Mouse (Mus musculus): ENCODE measurements around the gene Rhbg. TPM values are rescaled to one million over a fixed set of nuclear protein-coding genes. Genes with fewer than 3 reads are reported as not detected.
A peak's percentile ranks its signal among the peaks of the same experiment; 100 is the strongest.

Gene Rhbg
- polyA plus RNA-seq, 1 experiment from 2014 or later = 0.28 TPM

GRCm38 (mm10) chr3:88248406-88248805 lies 6.1 kb downstream of the Rhbg start:
- Histone ChIP-seq H3K4me1 (peaks cover 14% of the 10 kb centered on the region), H3K9ac (no peak overlapping the region), H3K4me2 (no peak overlapping the region), H3K9me3 (no peaks in the 10 kb centered on the region), H3K27me3 (peaks cover 62% of the 10 kb centered on the region), H3K36me3 (replicated peaks) (no peaks in the 10 kb centered on the region), H3K4me3 (replicated peaks) (no peak overlapping the region), H3K27ac (no peak overlapping the region)
- ATAC-seq (ENCODE audit: low FRiP score) = no peak
- 61% methylated on average over 11 of the region's 11 CpGs for WGBS

GRCm38 (mm10) chr3:88247666-88248065 lies 6.8 kb downstream of the Rhbg start:
- 82% methylated on average over 9 of the region's 9 CpGs for WGBS
- H3K4me1 ChIP-seq = peaks cover 21% of the 10 kb centered on the region
- H3K27ac ChIP-seq = no peak overlapping the region
- no peaks in the 10 kb centered on the region for H3K36me3 ChIP-seq (replicated peaks)
- ATAC-seq (ENCODE audit: low FRiP score) = no peak
- no peak overlapping the region for H3K9ac ChIP-seq
- H3K4me3 ChIP-seq (replicated peaks) = no peak overlapping the region
- peaks cover 62% of the 10 kb centered on the region for H3K27me3 ChIP-seq
- H3K9me3 ChIP-seq = no peaks in the 10 kb centered on the region
- H3K4me2 ChIP-seq = no peak overlapping the region

- Histone ChIP-seq H3K4me2 (no peak overlapping the region), H3K4me3 (replicated peaks) (no peak overlapping the region), H3K9ac (no peak overlapping the region), H3K27ac (no peak overlapping the region), H3K36me3 (replicated peaks) (no peaks in the 10 kb centered on the region), H3K27me3 (peaks cover 72% of the 10 kb centered on the region), H3K9me3 (no peaks in the 10 kb centered on the region), H3K4me1 (peaks cover 38% of the 10 kb centered on the region)
- WGBS = 19% methylated on average over 13 of the region's 13 CpGs
- no peak for ATAC-seq (ENCODE audit: low FRiP score)
These were observed 8.7 kb downstream of the Rhbg start for GRCm38 (mm10) chr3:88245811-88246210.

GRCm38 (mm10) chr3:88244071-88244470 lies 10.4 kb downstream of the Rhbg start:
- ATAC-seq (ENCODE audit: low FRiP score) = no peak
- Histone ChIP-seq H3K4me2 (no peak overlapping the region), H3K9ac (no peak overlapping the region), H3K9me3 (no peaks in the 10 kb centered on the region), H3K27ac (no peak overlapping the region), H3K4me3 (replicated peaks) (no peak overlapping the region), H3K4me1 (peaks cover 53% of the 10 kb centered on the region), H3K36me3 (replicated peaks) (no peaks in the 10 kb centered on the region), H3K27me3 (peaks cover 86% of the 10 kb centered on the region)
- WGBS = 4% methylated on average over 2 of the region's 2 CpGs

- ATAC-seq (ENCODE audit: low FRiP score) = peak; percentile 64
- Histone ChIP-seq H3K9ac (peak overlapping the region; percentile 38; the same call in 1 of the 2 replicates), H3K27ac (peak overlapping the region; percentile 89), H3K9me3 (no peaks in the 10 kb centered on the region), H3K27me3 (peaks cover 84% of the 10 kb centered on the region), H3K4me1 (peaks cover 63% of the 10 kb centered on the region), H3K4me3 (replicated peaks) (no peak overlapping the region; the same call in 1 of the 2 replicates), H3K36me3 (replicated peaks) (no peaks in the 10 kb centered on the region), H3K4me2 (0 out of 2 replicates have a peak overlapping the region, but pooled peaks have one; percentile 3)
- under 1% methylated on average over 13 of the region's 13 CpGs for WGBS
These were observed 12.0 kb downstream of the Rhbg start for GRCm38 (mm10) chr3:88242531-88242930.

GRCm38 (mm10) chr3:88241045-88241786 lies 13.3 kb downstream of the Rhbg start:
- WGBS = under 1% methylated on average over 48 of the region's 48 CpGs

GRCm38 (mm10) chr3:88239446-88239845 lies 15.1 kb downstream of the Rhbg start:
- Histone ChIP-seq H3K4me2 (no peak overlapping the region), H3K9me3 (no peaks in the 10 kb centered on the region), H3K4me3 (replicated peaks) (no peak overlapping the region), H3K36me3 (replicated peaks) (no peaks in the 10 kb centered on the region), H3K9ac (peak overlapping the region; percentile 38; the same call in 1 of the 2 replicates), H3K27ac (peak overlapping the region; percentile 99), H3K27me3 (peaks cover 77% of the 10 kb centered on the region), H3K4me1 (peaks cover 91% of the 10 kb centered on the region)
- no peak for ATAC-seq (ENCODE audit: low FRiP score)
- WGBS = 50% methylated on average over 4 of the region's 4 CpGs

More at GRCm38 (mm10) chr3:88241045-88241786, 13.3 kb downstream of the Rhbg start:
- Histone ChIP-seq H3K9ac (peak overlapping the region; percentile 56), H3K36me3 (replicated peaks) (no peaks in the 10 kb centered on the region), H3K4me1 (peaks cover 76% of the 10 kb centered on the region), H3K9me3 (no peaks in the 10 kb centered on the region), H3K27me3 (peaks cover 82% of the 10 kb centered on the region), H3K27ac (peak overlapping the region; percentile 89), H3K4me2 (peak overlapping the region; percentile 50), H3K4me3 (replicated peaks) (peak overlapping the region; percentile 24)
- ATAC-seq (ENCODE audit: low FRiP score) = peak; percentile 37

- H3K36me3 ChIP-seq (replicated peaks) = no peaks in the 10 kb centered on the region
- H3K4me1 ChIP-seq = peaks cover 95% of the 10 kb centered on the region
- ATAC-seq (ENCODE audit: low FRiP score) = no peak; the same call in 1 of the 2 replicates
- H3K27ac ChIP-seq = peak overlapping the region; percentile 99
- peaks cover 75% of the 10 kb centered on the region for H3K27me3 ChIP-seq
- no peak overlapping the region for H3K4me3 ChIP-seq (replicated peaks)
- H3K9me3 ChIP-seq = no peaks in the 10 kb centered on the region
- no peak overlapping the region for H3K4me2 ChIP-seq
- WGBS = 27% methylated on average over 8 of the region's 8 CpGs
- H3K9ac ChIP-seq = peak overlapping the region; percentile 38; the same call in 1 of the 2 replicates
These were observed 15.6 kb downstream of the Rhbg start for GRCm38 (mm10) chr3:88238866-88239391.

- no peak for ATAC-seq (ENCODE audit: low FRiP score)
- Histone ChIP-seq H3K9ac (no peak overlapping the region; the same call in none of the 2 replicates), H3K4me3 (replicated peaks) (no peak overlapping the region), H3K27ac (peak overlapping the region; percentile 99), H3K36me3 (replicated peaks) (no peaks in the 10 kb centered on the region), H3K4me2 (0 out of 2 replicates have a peak overlapping the region, but pooled peaks have one; percentile 13), H3K9me3 (no peaks in the 10 kb centered on the region), H3K4me1 (peaks cover 95% of the 10 kb centered on the region), H3K27me3 (peaks cover 63% of the 10 kb centered on the region)
- whole genome bisulfite sequencing = 7% methylated on average over 10 of the region's 10 CpGs
These were observed 16.8 kb downstream of the Rhbg start for GRCm38 (mm10) chr3:88237556-88238194.

GRCm38 (mm10) chr3:88237161-88237555 lies 17.4 kb downstream of the Rhbg start:
- Histone ChIP-seq H3K4me2 (peak overlapping the region; percentile 13; the same call in 1 of the 2 replicates), H3K9me3 (no peaks in the 10 kb centered on the region), H3K36me3 (replicated peaks) (no peaks in the 10 kb centered on the region), H3K4me3 (replicated peaks) (no peak overlapping the region), H3K27ac (peak overlapping the region; percentile 99), H3K27me3 (peaks cover 61% of the 10 kb centered on the region), H3K4me1 (peaks cover 95% of the 10 kb centered on the region), H3K9ac (no peak overlapping the region; the same call in 1 of the 2 replicates)
- ATAC-seq (ENCODE audit: low FRiP score) = 0 out of 2 replicates have a peak, but pooled peaks have one; percentile 14
- WGBS = 3% methylated on average over 6 of the region's 6 CpGs

- Histone ChIP-seq H3K4me2 (no peak overlapping the region), H3K27me3 (peaks cover 58% of the 10 kb centered on the region), H3K27ac (peak overlapping the region; percentile 99), H3K9ac (peak overlapping the region; percentile 3; the same call in 1 of the 2 replicates), H3K4me1 (peaks cover 96% of the 10 kb centered on the region), H3K4me3 (replicated peaks) (no peak overlapping the region), H3K36me3 (replicated peaks) (no peaks in the 10 kb centered on the region), H3K9me3 (no peaks in the 10 kb centered on the region)
- 26% methylated on average over 2 of the region's 2 CpGs for WGBS
- ATAC-seq (ENCODE audit: low FRiP score) = no peak
These were observed 18.9 kb downstream of the Rhbg start for GRCm38 (mm10) chr3:88235616-88236015.

GRCm38 (mm10) chr3:88235216-88235615 lies 19.3 kb downstream of the Rhbg start:
- H3K4me1 ChIP-seq = peaks cover 96% of the 10 kb centered on the region
- H3K4me3 ChIP-seq (replicated peaks) = no peak overlapping the region
- peak overlapping the region; percentile 99 for H3K27ac ChIP-seq
- peaks cover 2% of the 10 kb centered on the region for H3K36me3 ChIP-seq (replicated peaks)
- peak overlapping the region; percentile 3; the same call in 1 of the 2 replicates for H3K9ac ChIP-seq
- no peaks in the 10 kb centered on the region for H3K9me3 ChIP-seq
- no peak for ATAC-seq (ENCODE audit: low FRiP score)
- H3K4me2 ChIP-seq = no peak overlapping the region
- 5% methylated on average over 3 of the region's 3 CpGs for WGBS
- peaks cover 54% of the 10 kb centered on the region for H3K27me3 ChIP-seq
